Mouse (Mus musculus) intestine, embryonic 14.5 days (tissue): ENCODE data around the gene E130114P18Rik. TPM values are rescaled to one million over a fixed set of nuclear protein-coding genes. Genes with fewer than 3 reads are reported as not detected.

Experiments used
- ATAC-seq: fragments of 200-750 bp; cut with Nextera tagmentation; replicated peaks from 2 replicates; pipeline ENCODE4 v1.8.0; 2017; ENCODE audit warnings: low read depth, moderate number of reproducible peaks, moderate TSS enrichment, moderate library complexity; ENCODE audit not compliant: low FRiP score, low TSS enrichment
- DNase-seq: peaks from one replicate; pipeline ENCODE4 v3.0.0-alpha.2; 2018; ENCODE audit warnings: low spot score
- H3K27ac ChIP-seq: fragments of 300-500 bp; sonication (generic); 2 replicates; pipeline ENCODE4 v1.5.1; 2014; ENCODE audit warnings: low read depth, mild to moderate bottlenecking, control low read depth
- H3K27me3 ChIP-seq: fragments of 300-500 bp; sonication (generic); replicated peaks from 2 replicates; pipeline ENCODE4 v1.6.1; 2014; ENCODE audit warnings: low read length, control low read depth; ENCODE audit not compliant: control insufficient read depth, insufficient read depth
- H3K36me3 ChIP-seq: fragments of 300-500 bp; sonication (generic); 2 replicates; pipeline ENCODE4 v1.6.1; 2014; ENCODE audit warnings: low read length, control low read depth; ENCODE audit not compliant: control insufficient read depth, insufficient read depth
- H3K4me1 ChIP-seq: fragments of 300-500 bp; sonication (generic); replicated peaks from 2 replicates; pipeline ENCODE4 v1.6.1; 2014; ENCODE audit warnings: low read length, control low read depth, mixed read lengths; ENCODE audit not compliant: control insufficient read depth, insufficient read depth
- H3K4me2 ChIP-seq: fragments of 300-500 bp; sonication (generic); 2 replicates; pipeline ENCODE4 v1.6.1; 2014; ENCODE audit warnings: low read length
- H3K4me3 ChIP-seq: fragments of 300-500 bp; sonication (generic); 2 replicates; pipeline ENCODE4 v1.5.1; 2014; ENCODE audit warnings: low read depth, low read length, control low read depth, mixed read lengths
- H3K9ac ChIP-seq: fragments of 300-500 bp; sonication (generic); 2 replicates; pipeline ENCODE4 v1.6.1; 2014; ENCODE audit warnings: mild to moderate bottlenecking, low read length
- H3K9me3 ChIP-seq: fragments of 300-500 bp; sonication (generic); 2 replicates; pipeline ENCODE4 v1.6.1; 2016; ENCODE audit warnings: low read length, control low read depth; ENCODE audit not compliant: control insufficient read depth
- WGBS: fragments of 180-500 bp; shearing (Covaris S2); extraction: QIAGEN DNeasy Blood & Tissue Kit; methylation state at CpG from one replicate; pipeline ENCODE4 v1.1.7; 2014; 5-methylcytosine and 5-hydroxymethylcytosine counted together
- polyA plus RNA-seq: library from polyadenylated mRNA; unstranded; fragments of >200 nt; fragmentation: Nextera tagmentation; extraction: Ambion mirVana; gene quantifications from 2 replicates; pipeline ENCODE4 v1.2.1, GENCODE M21; 2014

The E130114P18Rik gene
- polyA plus RNA-seq, 1 experiment from 2014 or later = 5.2 TPM

DNA sequence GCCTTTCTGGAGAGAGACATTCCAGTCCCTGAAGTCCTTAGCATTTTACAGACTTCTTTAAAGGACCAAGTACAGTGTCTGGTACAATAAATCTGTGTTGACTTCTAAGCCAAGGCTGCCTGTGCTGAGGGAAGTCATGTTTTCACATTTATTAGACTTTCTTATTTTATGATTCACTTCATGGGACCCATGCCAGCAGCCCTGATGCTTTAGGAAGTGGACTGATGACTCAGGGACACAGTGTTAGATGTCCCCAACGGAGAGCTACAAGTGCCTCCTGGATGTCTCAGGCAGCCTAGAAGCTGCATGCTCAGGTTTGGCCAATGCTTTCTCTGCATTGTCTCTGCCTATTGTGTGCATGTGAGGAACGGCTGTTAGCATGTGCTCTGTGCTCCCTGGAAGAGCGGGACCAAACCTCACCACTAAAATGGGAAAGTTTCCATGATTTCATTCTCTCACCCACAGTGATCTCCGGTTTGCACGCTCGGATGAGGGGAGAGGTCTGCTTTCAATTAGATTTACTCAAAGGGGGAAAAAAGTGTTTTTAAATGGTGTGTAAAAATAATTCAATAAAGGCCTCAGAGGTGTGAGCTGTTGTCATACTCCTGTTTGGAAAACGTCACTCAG lies 82.4 kb downstream of the E130114P18Rik start:
- Histone ChIP-seq H3K4me3 (no peak overlapping the region), H3K4me1 (0 out of 2 replicates have a peak, but pooled peaks cover 2% of the 10 kb centered on the region), H3K27ac (no peak overlapping the region), H3K9ac (no peak overlapping the region), H3K9me3 (no peaks in the 10 kb centered on the region), H3K4me2 (no peak overlapping the region), H3K36me3 (no peaks in the 10 kb centered on the region), H3K27me3 (no peaks in the 10 kb centered on the region)
- 77% methylated on average over 7 of the region's 7 CpGs for WGBS
- ATAC-seq (no peak), DNase-seq (no peak)

DNA sequence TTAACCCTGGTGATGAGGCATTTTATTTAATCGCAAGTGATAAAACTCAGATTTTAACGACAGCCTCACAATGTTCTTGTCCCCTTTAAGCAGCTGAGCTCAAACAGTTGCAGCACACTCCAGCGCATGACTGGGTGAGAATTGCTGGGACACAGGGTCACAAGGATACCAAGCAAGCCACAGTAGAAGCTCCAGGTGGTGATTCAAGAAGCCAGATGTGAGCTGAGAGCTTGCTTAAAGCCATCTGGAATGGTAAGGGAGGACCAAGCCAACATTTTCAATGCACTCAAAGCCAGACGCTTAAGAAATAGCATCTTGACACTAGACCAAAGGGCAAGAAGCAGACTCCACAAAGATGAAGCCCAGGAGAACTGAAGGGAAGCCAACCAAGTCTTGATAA lies 83.9 kb downstream of the E130114P18Rik start:
- Histone ChIP-seq H3K9me3 (no peaks in the 10 kb centered on the region), H3K4me1 (0 out of 2 replicates have a peak, but pooled peaks cover 11% of the 10 kb centered on the region), H3K4me3 (no peak overlapping the region), H3K9ac (no peak overlapping the region), H3K27ac (no peak overlapping the region), H3K27me3 (no peaks in the 10 kb centered on the region), H3K36me3 (no peaks in the 10 kb centered on the region), H3K4me2 (no peak overlapping the region)
- DNase-seq = no peak
- WGBS = 90% methylated on average over 4 of the region's 4 CpGs
- ATAC-seq = no peak

DNA sequence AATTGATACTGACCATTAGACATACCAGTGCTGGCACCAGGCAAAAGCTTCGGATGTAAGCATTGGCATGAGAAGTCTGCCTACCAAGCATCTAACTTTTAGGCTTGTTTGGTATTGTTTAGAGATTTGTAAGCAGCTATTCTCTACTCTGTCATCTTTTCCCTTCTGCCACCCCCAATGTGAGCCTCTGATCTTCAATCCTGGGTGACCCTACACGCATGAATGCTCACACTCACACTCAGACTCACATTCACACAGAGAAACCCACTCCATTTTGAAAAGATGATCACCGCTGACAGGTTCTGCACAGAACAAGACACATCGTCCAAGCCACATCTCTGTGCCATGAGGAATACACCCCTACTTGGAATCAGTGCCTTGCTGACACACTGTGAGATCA lies 84.8 kb downstream of the E130114P18Rik start:
- no peaks in the 10 kb centered on the region for H3K36me3 ChIP-seq
- no peak for DNase-seq
- no peak for ATAC-seq
- H3K4me3 ChIP-seq = no peak overlapping the region
- H3K9ac ChIP-seq = no peak overlapping the region
- H3K27me3 ChIP-seq = no peaks in the 10 kb centered on the region
- H3K4me2 ChIP-seq = no peak overlapping the region
- H3K27ac ChIP-seq = no peak overlapping the region
- H3K4me1 ChIP-seq = 0 out of 2 replicates have a peak, but pooled peaks cover 11% of the 10 kb centered on the region
- no peaks in the 10 kb centered on the region for H3K9me3 ChIP-seq
- WGBS = 89% methylated on average over 4 of the region's 4 CpGs

DNA sequence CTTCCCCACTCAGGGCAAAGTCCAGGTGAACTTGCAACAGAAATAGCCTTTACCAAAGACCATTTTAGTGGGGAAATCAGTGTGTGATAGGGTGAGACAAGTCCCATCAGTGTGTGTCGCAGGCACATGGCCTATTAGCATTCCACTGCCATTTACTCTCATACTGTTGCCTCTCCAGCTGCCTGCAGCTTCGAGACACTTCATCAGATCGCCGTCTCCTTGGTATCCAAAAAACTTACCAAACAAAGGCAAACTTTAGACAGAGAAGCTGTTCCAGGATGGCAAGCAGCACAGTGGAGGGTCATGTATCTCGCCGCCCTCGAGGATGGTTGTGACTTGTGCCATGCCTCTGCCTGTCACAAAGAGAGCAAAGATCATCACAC lies 87.5 kb downstream of the E130114P18Rik start:
- no peak overlapping the region for H3K27ac ChIP-seq
- WGBS = 69% methylated on average over 7 of the region's 7 CpGs
- no peak for ATAC-seq

GRCm38 (mm10) chr4:97689456-97690383 lies 88.2 kb downstream of the E130114P18Rik start:
- H3K9me3 ChIP-seq = no peaks in the 10 kb centered on the region
- no peaks in the 10 kb centered on the region for H3K36me3 ChIP-seq
- ATAC-seq (no peak), DNase-seq (no peak)
- H3K4me3 ChIP-seq = no peak overlapping the region
- 0 out of 2 replicates have a peak, but pooled peaks cover 8% of the 10 kb centered on the region for H3K4me1 ChIP-seq
- no peak overlapping the region for H3K27ac ChIP-seq
- H3K27me3 ChIP-seq = no peaks in the 10 kb centered on the region
- WGBS = 42% methylated on average over 8 of the region's 8 CpGs
- H3K9ac ChIP-seq = no peak overlapping the region
- H3K4me2 ChIP-seq = no peak overlapping the region

More for the DNA sequence above, 87.5 kb downstream of the E130114P18Rik start:
- Histone ChIP-seq H3K36me3 (no peaks in the 10 kb centered on the region), H3K4me1 (0 out of 2 replicates have a peak, but pooled peaks cover 11% of the 10 kb centered on the region), H3K4me2 (no peak overlapping the region), H3K9me3 (no peaks in the 10 kb centered on the region), H3K27me3 (no peaks in the 10 kb centered on the region), H3K9ac (no peak overlapping the region), H3K4me3 (no peak overlapping the region)
- no peak for DNase-seq

- H3K36me3 ChIP-seq = no peaks in the 10 kb centered on the region
- no peak for ATAC-seq
- no peak overlapping the region for H3K4me2 ChIP-seq
- no peak overlapping the region for H3K4me3 ChIP-seq
- no peaks in the 10 kb centered on the region for H3K27me3 ChIP-seq
- H3K9ac ChIP-seq = no peak overlapping the region
- H3K9me3 ChIP-seq = no peaks in the 10 kb centered on the region
- 92% methylated on average over 5 of the region's 5 CpGs for WGBS
- DNase-seq = no peak
- H3K27ac ChIP-seq = no peak overlapping the region
- H3K4me1 ChIP-seq = 0 out of 2 replicates have a peak, but pooled peaks cover 8% of the 10 kb centered on the region
These were observed 91.9 kb downstream of the E130114P18Rik start for GRCm38 (mm10) chr4:97686020-97686419.

- no peak overlapping the region for H3K27ac ChIP-seq
- H3K4me2 ChIP-seq = no peak overlapping the region
- no peak overlapping the region for H3K4me3 ChIP-seq
- DNase-seq (no peak), ATAC-seq (no peak)
- WGBS = 51% methylated on average over 2 of the region's 2 CpGs
- H3K27me3 ChIP-seq = no peaks in the 10 kb centered on the region
- H3K36me3 ChIP-seq = no peaks in the 10 kb centered on the region
- no peaks in the 10 kb centered on the region for H3K4me1 ChIP-seq
- no peak overlapping the region for H3K9ac ChIP-seq
- no peaks in the 10 kb centered on the region for H3K9me3 ChIP-seq
These were observed 101.3 kb downstream of the E130114P18Rik start for GRCm38 (mm10) chr4:97676579-97676937.

DNA sequence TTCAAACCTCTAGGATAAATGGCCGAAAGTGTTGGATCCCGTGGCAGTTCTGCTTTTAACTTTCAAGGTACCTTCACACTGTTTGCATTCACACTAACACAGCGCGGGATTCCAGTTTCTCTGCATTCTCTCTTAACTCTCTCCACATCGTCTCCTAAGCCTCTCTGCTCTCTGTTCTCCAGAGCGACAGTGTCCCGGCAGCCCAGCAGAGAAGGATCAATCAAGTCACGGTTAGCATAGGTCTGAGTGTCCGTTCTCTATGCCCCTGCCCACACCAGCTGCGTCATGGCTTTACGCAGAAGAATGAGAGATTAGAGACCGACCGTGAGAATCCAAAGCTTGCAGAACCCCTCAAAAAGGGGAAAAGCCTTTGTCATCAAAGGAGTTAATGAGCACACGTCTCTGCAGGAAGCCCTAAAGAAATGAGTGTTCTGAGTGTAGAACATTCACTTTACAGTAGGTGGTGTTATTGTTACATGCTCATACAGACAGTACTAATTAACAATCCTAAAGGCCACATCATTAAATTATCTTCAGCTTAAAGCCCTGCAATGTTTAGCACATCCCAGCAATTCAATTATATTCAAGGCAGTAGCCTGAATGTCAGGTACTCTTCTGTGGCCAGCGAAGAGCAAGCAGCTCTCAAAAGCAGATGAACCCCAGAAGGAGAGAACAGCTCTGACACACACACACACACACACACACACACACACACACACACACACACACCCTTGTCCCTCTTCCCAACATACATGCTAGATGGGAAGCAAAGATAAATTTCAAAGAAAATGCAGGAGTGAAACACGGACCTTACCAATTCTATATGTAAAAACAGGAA lies 101.9 kb downstream of the E130114P18Rik start:
- no peak for DNase-seq
- H3K4me3 ChIP-seq = no peak overlapping the region
- no peaks in the 10 kb centered on the region for H3K27me3 ChIP-seq
- 47% methylated on average over 16 of the region's 16 CpGs for WGBS
- H3K4me1 ChIP-seq = no peaks in the 10 kb centered on the region
- H3K9ac ChIP-seq = no peak overlapping the region
- H3K36me3 ChIP-seq = no peaks in the 10 kb centered on the region
- ATAC-seq = no peak
- no peaks in the 10 kb centered on the region for H3K9me3 ChIP-seq
- H3K27ac ChIP-seq = no peak overlapping the region
- H3K4me2 ChIP-seq = peak overlapping the region; percentile 11; the same call in 1 of the 2 replicates
